Mouse (Mus musculus) lung, postnatal 10 days (tissue): Measurements from ENCODE around the gene Gria1.

Experiments
- DNase-seq: peaks from one replicate; pipeline ENCODE4 v3.0.0; 2021

Gria1 gene

DNA sequence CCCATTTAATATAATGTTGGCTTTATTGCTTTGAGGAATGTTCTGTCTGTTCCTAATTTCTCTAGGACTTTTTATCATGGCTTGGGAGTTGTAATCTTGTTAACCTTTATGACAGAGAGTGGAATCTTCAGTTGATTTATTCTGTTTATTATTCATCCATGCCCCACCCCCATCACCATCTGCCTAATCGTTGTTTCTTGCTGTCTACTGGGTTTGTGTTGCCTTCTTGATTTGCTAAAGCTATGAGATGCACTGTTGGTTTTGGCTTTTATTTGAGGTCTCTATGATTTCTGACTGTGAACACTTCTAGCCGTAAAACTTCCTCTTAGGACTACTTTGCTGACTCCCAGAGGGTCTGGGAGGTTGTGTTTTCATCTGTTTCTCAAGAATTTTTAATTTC lies 294.9 kb downstream of the Gria1 start:
- DNase-seq, result no peak

DNA sequence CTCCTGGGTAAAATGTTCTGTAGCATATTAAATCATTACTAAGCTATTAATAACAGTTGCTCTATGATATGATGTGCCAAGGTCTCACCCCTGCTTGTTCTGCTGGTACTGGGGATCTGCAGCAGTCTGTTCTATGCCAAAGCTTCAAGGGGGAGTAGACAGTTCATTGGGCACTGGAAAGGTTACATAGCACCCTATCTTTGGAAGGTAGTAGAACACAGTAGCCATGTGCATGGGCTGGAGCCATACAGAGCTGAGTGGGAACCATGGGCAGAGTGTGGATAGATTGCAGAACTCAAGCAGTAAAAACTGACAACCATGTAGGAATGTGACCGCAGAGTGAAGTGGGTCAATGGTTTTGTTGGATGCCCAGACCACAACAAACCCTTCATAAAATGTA lies 295.7 kb downstream of the Gria1 start:
- DNase-seq, result no peak

DNA sequence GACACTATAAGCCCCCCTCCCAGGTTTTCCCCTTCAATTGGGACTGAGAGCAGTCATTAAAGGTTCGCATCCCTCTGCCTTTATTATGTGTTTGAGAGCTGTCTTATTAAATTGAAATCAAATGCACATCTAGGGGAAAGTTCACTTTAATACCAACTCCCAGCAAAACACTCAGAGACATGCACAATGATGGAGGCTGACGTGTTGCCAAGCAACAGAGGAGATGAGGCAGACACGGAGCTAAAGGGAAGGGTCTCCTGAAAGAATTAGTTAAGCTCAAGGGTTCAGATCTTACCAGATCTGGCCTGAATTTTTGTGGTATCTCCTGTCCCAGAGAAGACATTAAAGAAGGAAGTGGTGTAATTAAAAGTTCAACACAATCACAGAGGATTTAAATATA lies 305.9 kb downstream of the Gria1 start:
- no peak for DNase-seq

DNA sequence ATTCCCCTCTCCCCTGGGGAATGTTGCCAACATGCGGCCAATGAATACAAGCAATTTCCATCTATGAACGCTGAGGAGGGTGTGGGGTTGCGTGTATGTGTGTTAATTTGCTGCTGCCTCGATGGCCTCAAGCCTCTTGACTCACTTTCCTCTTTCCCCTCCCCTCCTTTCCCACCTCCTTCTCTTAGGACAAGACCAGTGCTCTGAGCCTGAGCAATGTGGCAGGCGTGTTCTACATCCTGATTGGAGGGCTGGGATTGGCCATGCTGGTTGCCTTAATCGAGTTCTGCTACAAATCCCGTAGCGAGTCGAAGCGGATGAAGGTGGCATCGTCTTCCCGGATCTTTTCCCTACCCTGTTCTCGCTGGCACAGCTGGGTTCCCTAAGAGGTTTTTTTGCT lies 306.3 kb downstream of the Gria1 start:
- DNase-seq, result no peak

DNA sequence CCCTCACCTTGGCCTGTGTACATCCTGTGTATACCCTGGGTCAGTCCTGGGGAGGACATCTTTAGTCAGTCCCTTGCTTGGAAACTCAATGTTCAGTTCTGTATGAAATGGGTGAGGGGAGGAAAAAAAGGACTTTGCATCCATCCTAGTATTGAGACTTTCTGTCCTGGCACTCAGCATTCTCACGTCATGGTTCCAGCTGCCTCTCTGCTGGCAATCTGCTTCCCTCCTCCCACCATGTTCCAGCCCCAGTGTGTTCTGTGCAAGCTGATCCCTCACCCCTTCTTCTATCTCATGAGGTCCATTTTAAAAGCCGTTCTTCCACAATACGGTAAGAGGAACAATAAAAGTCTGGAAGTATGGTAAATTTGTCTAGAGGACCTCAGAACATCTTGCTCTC lies 308.2 kb downstream of the Gria1 start:
- DNase-seq, result no peak

DNA sequence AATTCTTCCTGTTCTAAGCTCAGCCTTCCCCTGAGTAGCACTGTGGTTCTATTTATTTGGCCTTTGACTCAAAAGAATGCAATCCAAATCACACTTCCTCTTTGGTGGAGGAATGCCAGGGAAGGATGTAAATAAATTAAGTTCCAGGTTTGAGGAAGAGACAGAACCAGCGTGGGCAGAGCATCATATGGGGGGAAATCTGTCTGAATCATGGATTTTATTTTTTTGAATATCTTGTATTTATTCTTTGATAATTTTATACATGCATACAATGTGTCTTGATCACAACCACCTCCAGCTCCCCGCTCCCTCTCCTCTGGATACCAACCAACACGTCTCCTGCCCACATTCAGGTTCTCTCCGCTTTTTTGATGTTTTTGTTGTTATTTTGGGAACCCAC lies 312.9 kb downstream of the Gria1 start:
- DNase-seq, result no peak
